Mouse (Mus musculus): Measurements from ENCODE around the gene Pth2r. TPM values are rescaled to one million over a fixed set of nuclear protein-coding genes. Genes with fewer than 3 reads are reported as not detected.

Gene Pth2r
- not detected in 2 replicates for polyA plus RNA-seq (2015; fragmentation: Nextera tagmentation; extraction: Ambion mirVana)

DNA sequence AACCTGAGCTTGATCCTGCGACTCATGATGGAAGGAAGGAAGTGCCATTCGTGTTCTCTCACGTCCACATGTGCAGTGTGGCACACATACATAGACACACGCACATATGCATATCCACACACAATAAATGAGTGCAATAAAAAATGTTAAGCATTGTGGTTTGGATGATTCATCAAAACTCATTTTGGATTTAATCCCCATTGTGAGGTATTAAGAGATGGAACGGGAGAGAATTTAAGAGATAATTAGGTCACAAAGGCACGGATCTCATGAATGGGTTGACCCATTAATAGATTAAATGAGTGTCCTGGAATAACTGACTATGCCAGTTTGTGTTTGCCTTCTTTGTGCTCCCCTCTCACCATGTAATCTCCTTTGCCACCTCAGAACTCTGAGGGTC, at the start of gene Pth2r:
TSS of gene Pth2r (plus strand) at position 301 of the 400 bp plus-strand sequence.
- ATAC-seq (no peak), DNase-seq (ENCODE audit: low spot score) (no peak)
- no peak within 1 kb of the TSS for H3K9ac ChIP-seq (replicated peaks; ENCODE audit: low read depth)
- no peak within 1 kb of the TSS for H3K27ac ChIP-seq (ENCODE audit: low read length)
- 86% methylated on average over 6 of the region's 6 CpGs for WGBS
- H3K4me2 ChIP-seq (replicated peaks; ENCODE audit: low read depth, low read length), result no peak within 1 kb of the TSS
- TF ChIP-seq EP300 (IDR thresholded peaks at IDR 0.05) (no peak), CTCF (IDR thresholded peaks at IDR 0.05) (no peak)
- no peaks in the 10 kb centered on the region for H3K27me3 ChIP-seq (replicated peaks; ENCODE audit: insufficient read depth, low read length)
- no peak within 1 kb of the TSS for H3K4me3 ChIP-seq (ENCODE audit: low read depth, low read length)
- no peaks in the 10 kb centered on the region for H3K4me1 ChIP-seq (ENCODE audit: insufficient read depth, low read depth, low read length)
- H3K36me3 ChIP-seq (ENCODE audit: insufficient read depth, low read length), result no peaks in the 10 kb centered on the region
- no peaks in the 10 kb centered on the region for H3K9me3 ChIP-seq (ENCODE audit: low read length)

DNA sequence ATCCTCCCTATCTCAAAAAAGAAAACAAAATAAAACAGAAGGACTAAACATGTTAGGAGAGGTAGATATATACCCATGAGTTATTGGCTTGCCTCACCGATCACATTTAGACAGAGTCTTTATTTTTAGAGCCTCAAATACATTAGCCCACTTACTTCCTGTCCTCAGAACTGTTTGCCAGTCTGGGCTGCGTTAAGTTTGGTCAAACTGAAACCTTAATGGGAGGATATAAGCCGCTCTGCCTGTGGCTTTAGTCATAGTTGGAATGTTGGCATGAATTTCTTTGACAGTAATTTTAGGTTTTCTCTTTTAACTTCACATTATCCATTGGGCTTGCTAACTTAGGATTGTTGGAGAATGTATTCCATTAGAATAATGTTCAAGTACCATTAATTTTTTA, 44.1 kb upstream of the Pth2r start:
- peaks cover 5% of the 10 kb centered on the region; the same call in 1 of the 2 replicates for H3K36me3 ChIP-seq (ENCODE audit: insufficient read depth, low read length)
- no peak overlapping the region for H3K9ac ChIP-seq (replicated peaks; ENCODE audit: low read depth)
- H3K4me1 ChIP-seq (ENCODE audit: insufficient read depth, low read depth, low read length), result no peaks in the 10 kb centered on the region
- 77% methylated on average over 3 of the region's 3 CpGs for WGBS
- DNase-seq (ENCODE audit: low spot score) (no peak), ATAC-seq (no peak)
- no peak overlapping the region for H3K27ac ChIP-seq (ENCODE audit: low read length)
- H3K9me3 ChIP-seq (ENCODE audit: low read length), result no peaks in the 10 kb centered on the region
- TF ChIP-seq EP300 (IDR thresholded peaks at IDR 0.05) (no peak), CTCF (IDR thresholded peaks at IDR 0.05) (no peak)
- H3K4me3 ChIP-seq (ENCODE audit: low read depth, low read length), result no peak overlapping the region
- no peak overlapping the region for H3K4me2 ChIP-seq (replicated peaks; ENCODE audit: low read depth, low read length)
- no peaks in the 10 kb centered on the region for H3K27me3 ChIP-seq (replicated peaks; ENCODE audit: insufficient read depth, low read length)

GRCm38 (mm10) chr1:65245637-65246036, 36.2 kb upstream of the Pth2r start:
- Histone ChIP-seq H3K9ac (replicated peaks; ENCODE audit: low read depth) (no peak overlapping the region), H3K4me2 (replicated peaks; ENCODE audit: low read depth, low read length) (no peak overlapping the region), H3K9me3 (ENCODE audit: low read length) (no peaks in the 10 kb centered on the region), H3K27ac (ENCODE audit: low read length) (no peak overlapping the region), H3K27me3 (replicated peaks; ENCODE audit: insufficient read depth, low read length) (no peaks in the 10 kb centered on the region), H3K4me1 (ENCODE audit: insufficient read depth, low read depth, low read length) (no peaks in the 10 kb centered on the region), H3K4me3 (ENCODE audit: low read depth, low read length) (no peak overlapping the region), H3K36me3 (ENCODE audit: insufficient read depth, low read length) (peaks cover 14% of the 10 kb centered on the region)
- ATAC-seq (no peak), DNase-seq (ENCODE audit: low spot score) (no peak)
- TF ChIP-seq CTCF (IDR thresholded peaks at IDR 0.05) (no peak), EP300 (IDR thresholded peaks at IDR 0.05) (no peak)
- 81% methylated on average over 1 of the region's 1 CpGs for WGBS

DNA sequence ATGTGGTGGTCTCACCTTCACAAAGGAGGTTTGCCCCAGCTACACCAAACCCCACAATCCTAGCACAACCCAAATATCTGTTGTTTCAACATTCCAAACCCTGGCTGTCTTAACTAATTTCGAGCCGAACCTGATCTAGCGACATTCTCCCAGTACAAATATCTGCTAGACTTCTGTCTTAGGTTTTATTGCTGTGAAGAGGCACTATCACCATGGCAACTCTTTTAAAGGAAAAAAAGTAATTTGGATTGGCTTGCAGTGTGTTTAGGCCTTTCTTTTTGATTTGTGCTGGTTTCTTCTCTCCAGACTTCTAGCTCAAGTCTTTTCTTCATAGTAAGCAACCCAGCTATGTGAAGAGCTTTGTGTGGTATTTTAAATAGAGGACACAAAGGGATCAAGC, 1.4 kb upstream of the Pth2r start:
- H3K27ac ChIP-seq (ENCODE audit: low read length), result no peak overlapping the region
- 67% methylated on average over 3 of the region's 3 CpGs for WGBS
- no peaks in the 10 kb centered on the region for H3K9me3 ChIP-seq (ENCODE audit: low read length)
- no peak overlapping the region for H3K4me3 ChIP-seq (ENCODE audit: low read depth, low read length)
- no peaks in the 10 kb centered on the region for H3K4me1 ChIP-seq (ENCODE audit: insufficient read depth, low read depth, low read length)
- ATAC-seq, result no peak
- no peaks in the 10 kb centered on the region for H3K27me3 ChIP-seq (replicated peaks; ENCODE audit: insufficient read depth, low read length)
- H3K36me3 ChIP-seq (ENCODE audit: insufficient read depth, low read length), result no peaks in the 10 kb centered on the region
- DNase-seq (ENCODE audit: low spot score), result no peak
- no peak overlapping the region for H3K4me2 ChIP-seq (replicated peaks; ENCODE audit: low read depth, low read length)
- H3K9ac ChIP-seq (replicated peaks; ENCODE audit: low read depth), result no peak overlapping the region
- TF ChIP-seq EP300 (IDR thresholded peaks at IDR 0.05), result no peak
- no peak for TF ChIP-seq CTCF (IDR thresholded peaks at IDR 0.05)

- H3K4me2 ChIP-seq (replicated peaks; ENCODE audit: low read depth, low read length), result no peak overlapping the region
- DNase-seq (ENCODE audit: low spot score), result peak; percentile 63
- no peaks in the 10 kb centered on the region for H3K36me3 ChIP-seq (ENCODE audit: insufficient read depth, low read length)
- no peaks in the 10 kb centered on the region for H3K9me3 ChIP-seq (ENCODE audit: low read length)
- no peak overlapping the region for H3K27ac ChIP-seq (ENCODE audit: low read length)
- H3K9ac ChIP-seq (replicated peaks; ENCODE audit: low read depth), result no peak overlapping the region
- no peaks in the 10 kb centered on the region for H3K27me3 ChIP-seq (replicated peaks; ENCODE audit: insufficient read depth, low read length)
- WGBS, result 7% methylated on average over 6 of the region's 6 CpGs
- ATAC-seq, result no peak
- peak; percentile 76 for TF ChIP-seq CTCF (IDR thresholded peaks at IDR 0.05)
- no peak for TF ChIP-seq EP300 (IDR thresholded peaks at IDR 0.05)
- H3K4me1 ChIP-seq (ENCODE audit: insufficient read depth, low read depth, low read length), result no peaks in the 10 kb centered on the region
- no peak overlapping the region for H3K4me3 ChIP-seq (ENCODE audit: low read depth, low read length)
Observed at GRCm38 (mm10) chr1:65282766-65283165, 910 bp downstream of the Pth2r start.

GRCm38 (mm10) chr1:65308476-65308875, 26.6 kb downstream of the Pth2r start:
- Histone ChIP-seq H3K4me2 (replicated peaks; ENCODE audit: low read depth, low read length) (no peak overlapping the region), H3K4me3 (ENCODE audit: low read depth, low read length) (no peak overlapping the region), H3K27ac (ENCODE audit: low read length) (no peak overlapping the region), H3K27me3 (replicated peaks; ENCODE audit: insufficient read depth, low read length) (peaks cover 11% of the 10 kb centered on the region; the same call in 1 of the 2 replicates), H3K9me3 (ENCODE audit: low read length) (no peaks in the 10 kb centered on the region), H3K36me3 (ENCODE audit: insufficient read depth, low read length) (no peaks in the 10 kb centered on the region), H3K9ac (replicated peaks; ENCODE audit: low read depth) (no peak overlapping the region), H3K4me1 (ENCODE audit: insufficient read depth, low read depth, low read length) (no peaks in the 10 kb centered on the region)
- ATAC-seq (no peak), DNase-seq (ENCODE audit: low spot score) (no peak)
- TF ChIP-seq EP300 (IDR thresholded peaks at IDR 0.05), result no peak
- WGBS, result 65% methylated on average over 3 of the region's 3 CpGs

Measured in lung, postnatal 0 days (tissue).